Mouse (Mus musculus): ENCODE results near the gene Fryl. TPM values are rescaled to one million over a fixed set of nuclear protein-coding genes. Genes with fewer than 3 reads are reported as not detected.

The Fryl gene
- polyA plus RNA-seq, 1 experiment from 2014 or later = 46.2 TPM

DNA sequence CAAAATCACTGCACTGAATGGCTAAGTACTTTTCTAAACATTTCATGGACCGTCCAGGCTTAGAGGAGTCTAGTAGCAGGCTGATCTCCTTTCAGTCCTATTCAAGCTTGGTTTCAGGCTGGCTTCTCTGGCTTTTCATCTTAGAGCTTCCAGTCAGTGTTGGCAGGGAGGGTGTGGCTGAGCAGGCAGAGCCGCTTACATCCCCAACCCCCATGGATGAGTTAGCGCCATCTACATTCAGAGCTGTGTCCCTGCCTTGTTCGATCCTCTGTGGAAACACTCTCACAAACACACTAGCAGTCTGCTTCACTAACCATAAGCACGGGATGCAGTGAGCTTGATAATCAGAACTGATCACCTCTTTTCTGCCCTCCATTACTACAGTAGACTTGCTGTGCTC lies 283.5 kb downstream of the Fryl start:
- Histone ChIP-seq H3K9me3 (replicated peaks) (no peaks in the 10 kb centered on the region), H3K27me3 (no peaks in the 10 kb centered on the region), H3K36me3 (replicated peaks) (peaks cover 9% of the 10 kb centered on the region; the same call in 1 of the 2 replicates), H3K4me2 (no peak overlapping the region), H3K27ac (replicated peaks) (no peak overlapping the region), H3K4me3 (replicated peaks) (no peak overlapping the region), H3K4me1 (replicated peaks) (no peaks in the 10 kb centered on the region), H3K9ac (no peak overlapping the region)
- 71% methylated on average over 5 of the region's 5 CpGs for WGBS (ENCODE audit: insufficient replicate concordance)
- ATAC-seq (ENCODE audit: insufficient read depth) = no peak

DNA sequence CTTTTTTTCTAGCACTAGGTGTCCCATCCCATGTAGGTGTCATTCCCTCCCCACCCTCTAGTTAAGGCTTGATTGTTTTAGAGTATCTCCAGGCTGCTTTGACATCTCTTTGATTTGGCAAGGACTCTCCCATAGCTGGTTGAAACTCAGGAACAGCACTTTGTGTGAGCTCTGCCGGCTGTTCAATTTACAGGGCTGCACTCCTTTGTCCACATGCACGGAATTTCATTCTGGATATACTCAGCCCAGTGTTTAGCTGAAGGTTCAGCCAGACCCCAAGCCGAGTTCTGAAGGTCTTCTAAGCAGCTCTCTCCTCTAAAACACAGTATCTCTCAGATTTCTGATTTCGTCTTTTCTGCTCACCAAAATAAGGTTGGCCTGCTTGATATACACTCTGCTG lies 284.0 kb downstream of the Fryl start:
- WGBS (ENCODE audit: insufficient replicate concordance) = 62% methylated on average over 4 of the region's 4 CpGs

More for the DNA sequence above, 284.0 kb downstream of the Fryl start:
- Histone ChIP-seq H3K27ac (replicated peaks) (no peak overlapping the region), H3K27me3 (no peaks in the 10 kb centered on the region), H3K36me3 (replicated peaks) (peaks cover 9% of the 10 kb centered on the region; the same call in 1 of the 2 replicates), H3K4me2 (no peak overlapping the region), H3K9me3 (replicated peaks) (no peaks in the 10 kb centered on the region), H3K9ac (no peak overlapping the region), H3K4me3 (replicated peaks) (no peak overlapping the region), H3K4me1 (replicated peaks) (no peaks in the 10 kb centered on the region)
- ATAC-seq (ENCODE audit: insufficient read depth) = no peak

Other genes with a start within 250 kb of the Fryl start
- 0.06 and 0.08 TPM in 2 replicates for gene Slc10a4, start 249.7 kb downstream of the Fryl start, polyA plus RNA-seq (2015; fragmentation: Nextera tagmentation; extraction: Ambion mirVana)
- 115 and 117 TPM in 2 replicates for gene Ociad1, start 36.2 kb upstream of the Fryl start, polyA plus RNA-seq (2015; fragmentation: Nextera tagmentation; extraction: Ambion mirVana)
- 3.9 and 5.9 TPM in 2 replicates for gene Ociad2, start 84.4 kb upstream of the Fryl start, polyA plus RNA-seq (2015; fragmentation: Nextera tagmentation; extraction: Ambion mirVana)
- not detected in 2 replicates for gene Cwh43, start 149.5 kb upstream of the Fryl start, polyA plus RNA-seq (2015; fragmentation: Nextera tagmentation; extraction: Ambion mirVana)
- 2.5 and 2.9 TPM in 2 replicates for gene Dcun1d4, start 224.4 kb upstream of the Fryl start, polyA plus RNA-seq (2015; fragmentation: Nextera tagmentation; extraction: Ambion mirVana)